Mouse (Mus musculus): ENCODE measurements at regions not wholly inside any gene's neighbourhood (a gene's known extent, or its start where the extent isn't known, plus 50 kb on each side); places are given as distances from the start of the nearest gene placed in this dataset.

DNA sequence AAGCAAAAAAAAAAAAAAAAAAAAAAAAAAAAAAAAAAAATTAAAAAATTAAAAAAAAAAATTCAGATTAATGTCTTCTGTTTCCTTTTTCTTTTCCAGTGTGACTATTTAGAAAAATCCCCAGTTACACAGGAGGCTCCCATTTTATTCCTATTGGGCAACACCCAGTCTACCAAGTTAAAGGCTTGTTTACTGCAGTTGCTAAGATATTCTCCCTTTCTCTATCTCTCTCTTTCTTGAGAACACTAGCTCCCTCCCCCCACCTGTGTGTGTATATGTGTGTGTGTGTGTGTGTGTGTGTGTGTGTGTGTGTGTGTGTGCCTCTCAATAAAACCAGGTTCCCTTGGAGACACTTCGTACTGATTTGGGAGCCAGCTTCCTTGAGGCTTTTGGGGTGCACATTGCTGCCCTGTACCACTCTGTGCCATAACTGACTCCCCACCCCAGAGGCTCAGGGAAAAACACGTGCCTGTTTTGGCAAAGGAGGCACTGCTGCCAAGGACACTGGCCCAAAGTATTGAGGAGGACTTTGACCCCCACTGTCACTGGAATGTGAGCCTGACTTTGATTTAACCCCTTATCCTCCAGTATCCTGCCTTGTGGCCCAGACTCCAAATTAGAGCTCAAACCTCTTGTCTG, 50.3 kb downstream of the Anapc15-ps start:
- DNase-seq (ENCODE audit: low read depth): peak; percentile 65

DNA sequence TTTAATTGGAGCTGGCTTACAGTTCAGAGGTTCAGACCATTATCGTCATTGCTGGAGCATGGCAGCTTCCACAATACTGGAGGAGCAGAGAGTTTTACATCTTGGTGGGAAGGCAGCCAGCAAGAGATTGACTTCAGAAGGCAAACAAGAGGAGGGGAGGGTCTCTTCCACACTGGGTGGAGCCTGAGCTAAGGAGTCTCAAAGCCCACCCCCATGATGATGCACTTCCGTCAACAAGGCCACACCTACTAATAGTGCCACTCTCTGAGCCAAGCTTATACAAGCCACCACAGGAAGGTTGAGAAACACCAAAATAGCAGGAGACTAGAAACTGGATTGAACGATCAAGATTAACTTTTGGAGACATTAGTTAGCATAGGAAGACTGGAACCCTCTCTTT, 52.5 kb downstream of the Anapc15-ps start:
- TF ChIP-seq CTCF (IDR thresholded peaks at IDR 0.05; ENCODE audit: borderline replicate concordance, extremely low read depth, insufficient read depth, insufficient read length): no peak
- no peak for TF ChIP-seq POLR2A (IDR thresholded peaks at IDR 0.05; ENCODE audit: borderline replicate concordance, extremely low read depth, insufficient read depth, insufficient read length, poor library complexity, severe bottlenecking)
- peak; percentile 36 for DNase-seq (ENCODE audit: low read depth)

More for the DNA sequence above, 50.3 kb downstream of the Anapc15-ps start:
- TF ChIP-seq POLR2A (IDR thresholded peaks at IDR 0.05; ENCODE audit: borderline replicate concordance, extremely low read depth, insufficient read depth, insufficient read length, poor library complexity, severe bottlenecking): no peak
- no peak for TF ChIP-seq CTCF (IDR thresholded peaks at IDR 0.05; ENCODE audit: borderline replicate concordance, extremely low read depth, insufficient read depth, insufficient read length)

DNA sequence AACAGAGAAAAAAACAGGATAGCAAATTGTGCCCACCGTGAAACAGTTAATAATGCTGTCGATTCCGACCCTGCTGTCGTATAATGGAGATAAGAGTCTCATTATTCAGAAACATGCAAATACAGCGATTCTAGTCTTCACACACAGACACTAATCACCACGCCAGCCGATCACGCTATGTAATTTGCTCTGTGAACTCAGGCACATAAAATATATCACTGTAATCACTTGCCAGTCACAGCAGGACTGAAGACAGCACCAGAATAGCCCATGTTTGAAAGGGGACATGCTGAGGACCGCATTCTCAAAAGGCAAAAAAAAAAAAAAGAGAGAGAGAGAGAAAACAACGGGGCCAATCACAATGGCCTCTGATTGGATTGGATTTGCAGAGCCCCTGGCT, 53.6 kb downstream of the Anapc15-ps start:
- TF ChIP-seq POLR2A (IDR thresholded peaks at IDR 0.05; ENCODE audit: borderline replicate concordance, extremely low read depth, insufficient read depth, insufficient read length, poor library complexity, severe bottlenecking) (no peak), CTCF (IDR thresholded peaks at IDR 0.05; ENCODE audit: borderline replicate concordance, extremely low read depth, insufficient read depth, insufficient read length) (no peak)
- DNase-seq (ENCODE audit: low read depth): peak; percentile 97

DNA sequence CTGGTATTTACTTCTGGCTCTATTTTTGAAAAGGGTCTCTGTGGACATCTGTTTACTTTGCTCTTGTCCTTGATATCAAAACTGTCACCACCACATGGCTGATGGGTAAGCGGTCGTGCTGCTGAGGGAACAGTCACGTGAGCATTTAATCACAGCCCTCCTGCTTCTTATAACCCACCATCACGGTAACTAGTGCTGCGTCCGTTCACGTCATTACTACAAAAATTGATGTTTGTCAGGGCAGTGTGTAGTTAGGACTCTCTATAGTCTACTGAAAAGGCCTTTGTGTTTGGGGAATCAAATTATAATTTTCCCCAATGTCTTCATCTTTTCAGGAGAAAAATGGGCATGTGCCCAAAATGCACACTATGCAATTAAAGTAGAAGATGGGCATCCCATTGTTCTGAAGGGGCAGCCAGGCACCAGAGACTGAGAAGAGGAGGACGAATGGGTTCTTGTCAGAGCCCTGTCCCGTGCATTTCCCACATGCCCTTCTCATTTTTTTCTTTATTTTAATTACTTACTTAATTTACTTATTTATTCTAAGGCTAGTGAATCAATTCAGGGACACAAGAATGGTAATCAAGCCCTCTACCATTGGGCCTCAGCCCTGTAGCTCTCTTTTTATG, 54.6 kb upstream of the Nudt4 start:
- TF ChIP-seq CTCF (IDR thresholded peaks at IDR 0.05; ENCODE audit: borderline replicate concordance, extremely low read depth, insufficient read depth, insufficient read length) (no peak), POLR2A (IDR thresholded peaks at IDR 0.05; ENCODE audit: borderline replicate concordance, extremely low read depth, insufficient read depth, insufficient read length, poor library complexity, severe bottlenecking) (no peak)
- peak; percentile 85 for DNase-seq (ENCODE audit: low read depth)

DNA sequence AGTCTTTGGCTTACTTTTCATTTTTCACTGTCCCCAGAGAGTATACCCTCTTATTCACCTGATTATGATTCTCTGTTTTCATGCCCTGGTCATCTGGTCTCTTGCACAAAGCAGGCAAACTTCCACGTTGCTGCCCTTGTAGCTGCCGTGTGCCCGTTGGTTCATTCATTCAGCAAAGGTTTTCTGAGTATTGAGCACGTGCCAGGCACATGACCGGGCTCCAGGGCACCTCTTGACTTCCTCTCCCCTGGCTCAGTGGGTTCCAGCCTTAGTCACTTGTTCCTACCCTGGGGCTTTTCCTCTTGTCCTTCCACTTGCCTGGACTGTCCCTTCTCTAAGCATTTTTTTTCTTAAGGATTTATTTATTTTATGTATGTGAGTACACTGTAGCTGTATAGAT, 52.9 kb upstream of the Nudt4 start:
- DNase-seq (ENCODE audit: low read depth): no peak
- no peak for TF ChIP-seq CTCF (IDR thresholded peaks at IDR 0.05; ENCODE audit: borderline replicate concordance, extremely low read depth, insufficient read depth, insufficient read length)
- TF ChIP-seq POLR2A (IDR thresholded peaks at IDR 0.05; ENCODE audit: borderline replicate concordance, extremely low read depth, insufficient read depth, insufficient read length, poor library complexity, severe bottlenecking): no peak

DNA sequence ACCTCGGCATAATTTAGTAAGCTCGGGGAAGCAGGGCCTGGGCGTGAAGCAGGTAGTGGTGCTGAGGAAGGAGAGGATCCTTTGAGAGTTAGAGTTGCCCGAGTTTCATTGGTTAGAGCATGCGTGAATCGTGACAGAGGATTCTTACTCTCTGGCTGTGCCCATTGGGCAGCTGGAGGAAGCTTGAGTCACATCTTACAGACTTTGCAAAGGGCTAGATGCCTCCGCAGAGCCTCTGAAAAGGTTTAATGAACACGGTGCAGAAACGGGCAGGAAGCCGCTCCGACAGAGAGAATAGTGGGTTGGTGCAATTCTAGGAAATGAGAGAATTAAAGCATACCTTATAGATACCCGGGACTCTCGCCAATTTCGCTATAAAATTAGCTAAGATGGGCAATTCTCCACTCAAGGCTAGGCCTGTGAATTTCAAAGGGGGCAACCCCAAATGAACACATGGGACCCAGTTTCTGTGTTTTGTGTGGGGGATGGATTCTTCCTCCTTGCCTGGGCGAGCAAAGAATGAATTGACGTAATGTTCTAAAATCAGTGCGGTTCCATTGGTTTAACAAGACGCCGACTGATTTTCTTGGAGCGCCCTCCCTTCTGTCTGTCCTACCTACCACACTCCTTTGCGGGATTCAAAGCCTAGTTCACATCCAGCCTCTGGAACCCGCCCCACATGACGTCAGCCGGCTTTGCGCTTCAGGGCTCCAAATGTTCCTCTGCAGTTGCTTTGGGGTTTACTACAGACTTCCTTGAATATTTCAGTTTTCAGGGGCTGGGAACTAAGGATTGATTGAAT, 52.1 kb upstream of the Nudt4 start:
- peak; percentile 55 for DNase-seq (ENCODE audit: low read depth)
- TF ChIP-seq POLR2A (IDR thresholded peaks at IDR 0.05; ENCODE audit: borderline replicate concordance, extremely low read depth, insufficient read depth, insufficient read length, poor library complexity, severe bottlenecking): no peak
- no peak for TF ChIP-seq CTCF (IDR thresholded peaks at IDR 0.05; ENCODE audit: borderline replicate concordance, extremely low read depth, insufficient read depth, insufficient read length)

Measured in brain, embryonic 14.5 days (tissue).